Mouse (Mus musculus) forebrain, embryonic 13.5 days (tissue): Measurements from ENCODE around the gene 1700001P01Rik. TPM values are rescaled to one million over a fixed set of nuclear protein-coding genes. Genes with fewer than 3 reads are reported as not detected.

ENCODE experiments used
- ATAC-seq: fragments of 200-750 bp; cut with Nextera tagmentation; 2 replicates; pipeline ENCODE4 v1.8.0; 2017
- H3K27ac ChIP-seq: fragments of 300-500 bp; sonication (generic); 2 replicates; pipeline ENCODE4 v1.5.1; 2015; ENCODE audit warnings: inconsistent platforms, mild to moderate bottlenecking, moderate library complexity
- H3K27me3 ChIP-seq: fragments of 300-500 bp; sonication (generic); 2 replicates; pipeline ENCODE4 v1.6.1; 2015; ENCODE audit warnings: mild to moderate bottlenecking, inconsistent platforms
- H3K36me3 ChIP-seq: fragments of 300-500 bp; sonication (generic); 2 replicates; pipeline ENCODE4 v1.6.1; 2015; ENCODE audit warnings: mild to moderate bottlenecking, inconsistent platforms; ENCODE audit not compliant: poor library complexity, severe bottlenecking
- H3K4me1 ChIP-seq: fragments of 300-500 bp; sonication (generic); 2 replicates; pipeline ENCODE4 v1.6.1; 2015; ENCODE audit warnings: inconsistent platforms
- H3K4me2 ChIP-seq: fragments of 300-500 bp; sonication (generic); 2 replicates; pipeline ENCODE4 v1.6.1; 2015; ENCODE audit warnings: inconsistent platforms, mild to moderate bottlenecking, moderate library complexity
- H3K4me3 ChIP-seq: fragments of 300-500 bp; sonication (generic); 2 replicates; pipeline ENCODE4 v1.5.1; 2015; ENCODE audit warnings: mild to moderate bottlenecking, inconsistent platforms
- H3K9ac ChIP-seq: fragments of 300-500 bp; sonication (generic); 2 replicates; pipeline ENCODE4 v1.6.1; 2015; ENCODE audit warnings: mild to moderate bottlenecking, inconsistent platforms
- H3K9me3 ChIP-seq: fragments of 300-500 bp; sonication (generic); replicated peaks from 2 replicates; pipeline ENCODE4 v1.6.1; 2016; ENCODE audit warnings: inconsistent platforms
- WGBS: fragments of 180-500 bp; shearing (Covaris S2); methylation state at CpG from one replicate; pipeline ENCODE4 v1.1.7; 2015; 5-methylcytosine and 5-hydroxymethylcytosine counted together
- polyA plus RNA-seq: library from polyadenylated mRNA; unstranded; fragments of >200 nt; fragmentation: Nextera tagmentation; extraction: Ambion mirVana; gene quantifications from 2 replicates; pipeline ENCODE4 v1.2.1, GENCODE M21; 2015

1700001P01Rik gene
- polyA plus RNA-seq, 1 experiment from 2014 or later, result 0.76 TPM

- Histone ChIP-seq H3K4me3 (no peak overlapping the region), H3K36me3 (peaks cover 33% of the 10 kb centered on the region), H3K4me2 (peak overlapping the region; percentile 8; the same call in 1 of the 2 replicates), H3K4me1 (peaks cover 94% of the 10 kb centered on the region), H3K27ac (peak overlapping the region; percentile 17; the same call in 1 of the 2 replicates), H3K9me3 (no peaks in the 10 kb centered on the region), H3K9ac (no peak overlapping the region), H3K27me3 (no peaks in the 10 kb centered on the region)
- no peak for ATAC-seq
- 56% methylated on average over 2 of the region's 2 CpGs for WGBS
These were observed 32.4 kb upstream of the 1700001P01Rik start for GRCm38 (mm10) chr11:97808093-97808492.

GRCm38 (mm10) chr11:97807626-97808025 lies 31.9 kb upstream of the 1700001P01Rik start:
- 58% methylated on average over 6 of the region's 6 CpGs for whole genome bisulfite sequencing
- Histone ChIP-seq H3K9ac (no peak overlapping the region), H3K9me3 (no peaks in the 10 kb centered on the region), H3K27ac (peak overlapping the region; percentile 17; the same call in 1 of the 2 replicates), H3K4me3 (no peak overlapping the region), H3K27me3 (no peaks in the 10 kb centered on the region), H3K36me3 (peaks cover 33% of the 10 kb centered on the region), H3K4me1 (peaks cover 89% of the 10 kb centered on the region), H3K4me2 (peak overlapping the region; percentile 8; the same call in 1 of the 2 replicates)
- ATAC-seq, result no peak

GRCm38 (mm10) chr11:97806613-97806964 lies 30.9 kb upstream of the 1700001P01Rik start:
- Histone ChIP-seq H3K27ac (peak overlapping the region; percentile 71), H3K9ac (no peak overlapping the region), H3K9me3 (no peaks in the 10 kb centered on the region), H3K4me3 (no peak overlapping the region), H3K4me1 (peaks cover 89% of the 10 kb centered on the region), H3K4me2 (peak overlapping the region; percentile 50), H3K36me3 (peaks cover 33% of the 10 kb centered on the region), H3K27me3 (no peaks in the 10 kb centered on the region)
- no peak for ATAC-seq
- WGBS, result 74% methylated on average over 7 of the region's 7 CpGs

- peak overlapping the region; percentile 43 for H3K9ac ChIP-seq
- H3K4me1 ChIP-seq, result peaks cover 89% of the 10 kb centered on the region
- peak overlapping the region; percentile 50 for H3K4me2 ChIP-seq
- peaks cover 33% of the 10 kb centered on the region for H3K36me3 ChIP-seq
- no peak overlapping the region; the same call in 1 of the 2 replicates for H3K4me3 ChIP-seq
- no peaks in the 10 kb centered on the region for H3K9me3 ChIP-seq
- H3K27ac ChIP-seq, result peak overlapping the region; percentile 71
- H3K27me3 ChIP-seq, result no peaks in the 10 kb centered on the region
- 44% methylated on average over 15 of the region's 15 CpGs for WGBS
- ATAC-seq, result peak; percentile 68
These were observed 30.2 kb upstream of the 1700001P01Rik start for GRCm38 (mm10) chr11:97805662-97806612.

GRCm38 (mm10) chr11:97804841-97805661 lies 29.3 kb upstream of the 1700001P01Rik start:
- H3K4me1 ChIP-seq, result peaks cover 84% of the 10 kb centered on the region
- H3K4me2 ChIP-seq, result peak overlapping the region; percentile 50
- H3K9me3 ChIP-seq, result no peaks in the 10 kb centered on the region
- ATAC-seq, result peak; percentile 37
- 0 out of 2 replicates have a peak overlapping the region, but pooled peaks have one; percentile 2 for H3K4me3 ChIP-seq
- peak overlapping the region; percentile 43 for H3K9ac ChIP-seq
- peaks cover 33% of the 10 kb centered on the region for H3K36me3 ChIP-seq
- H3K27me3 ChIP-seq, result no peaks in the 10 kb centered on the region
- 19% methylated on average over 9 of the region's 9 CpGs for WGBS
- peak overlapping the region; percentile 71 for H3K27ac ChIP-seq

GRCm38 (mm10) chr11:97803847-97804246 lies 28.1 kb upstream of the 1700001P01Rik start:
- ATAC-seq, result no peak
- Histone ChIP-seq H3K4me2 (no peak overlapping the region), H3K27me3 (no peaks in the 10 kb centered on the region), H3K9me3 (no peaks in the 10 kb centered on the region), H3K27ac (no peak overlapping the region), H3K9ac (no peak overlapping the region), H3K36me3 (peaks cover 22% of the 10 kb centered on the region), H3K4me1 (peaks cover 72% of the 10 kb centered on the region), H3K4me3 (no peak overlapping the region)
- 92% methylated on average over 5 of the region's 5 CpGs for WGBS

GRCm38 (mm10) chr11:97802495-97802894 lies 26.8 kb upstream of the 1700001P01Rik start:
- Histone ChIP-seq H3K4me3 (no peak overlapping the region), H3K4me2 (peak overlapping the region; percentile 66; the same call in 1 of the 2 replicates), H3K27me3 (no peaks in the 10 kb centered on the region), H3K9me3 (no peaks in the 10 kb centered on the region), H3K36me3 (peaks cover 9% of the 10 kb centered on the region), H3K4me1 (peaks cover 63% of the 10 kb centered on the region), H3K27ac (no peak overlapping the region), H3K9ac (no peak overlapping the region)
- ATAC-seq, result no peak
- 28% methylated on average over 6 of the region's 6 CpGs for WGBS

- H3K4me3 ChIP-seq, result peak overlapping the region; percentile 94; the same call in 1 of the 2 replicates
- WGBS, result 47% methylated on average over 1 of the region's 1 CpGs
- H3K9me3 ChIP-seq, result no peaks in the 10 kb centered on the region
- peaks cover 60% of the 10 kb centered on the region for H3K4me1 ChIP-seq
- no peak for ATAC-seq
- no peaks in the 10 kb centered on the region for H3K27me3 ChIP-seq
- peaks cover 5% of the 10 kb centered on the region for H3K36me3 ChIP-seq
- H3K27ac ChIP-seq, result no peak overlapping the region
- H3K4me2 ChIP-seq, result peak overlapping the region; percentile 66
- H3K9ac ChIP-seq, result no peak overlapping the region
These were observed 26.4 kb upstream of the 1700001P01Rik start for GRCm38 (mm10) chr11:97802194-97802470.

GRCm38 (mm10) chr11:97801409-97802193 lies 25.9 kb upstream of the 1700001P01Rik start:
- H3K9me3 ChIP-seq, result no peaks in the 10 kb centered on the region
- WGBS, result 33% methylated on average over 8 of the region's 8 CpGs
- H3K4me3 ChIP-seq, result peak overlapping the region; percentile 94
- ATAC-seq, result no peak
- peaks cover 54% of the 10 kb centered on the region for H3K4me1 ChIP-seq
- H3K27ac ChIP-seq, result peak overlapping the region; percentile 97
- no peaks in the 10 kb centered on the region for H3K36me3 ChIP-seq
- H3K9ac ChIP-seq, result peak overlapping the region; percentile 98
- peak overlapping the region; percentile 66 for H3K4me2 ChIP-seq
- no peaks in the 10 kb centered on the region for H3K27me3 ChIP-seq

- no peaks in the 10 kb centered on the region for H3K27me3 ChIP-seq
- peak overlapping the region; percentile 66 for H3K4me2 ChIP-seq
- no peak for ATAC-seq
- H3K27ac ChIP-seq, result peak overlapping the region; percentile 97
- H3K4me3 ChIP-seq, result peak overlapping the region; percentile 94
- no peaks in the 10 kb centered on the region for H3K9me3 ChIP-seq
- WGBS, result 5% methylated on average over 17 of the region's 17 CpGs
- H3K36me3 ChIP-seq, result no peaks in the 10 kb centered on the region
- H3K9ac ChIP-seq, result peak overlapping the region; percentile 98
- H3K4me1 ChIP-seq, result peaks cover 47% of the 10 kb centered on the region
These were observed 25.1 kb upstream of the 1700001P01Rik start for GRCm38 (mm10) chr11:97800691-97801408.
